Comparison of ENCODE assay signal across 9 mouse cellular contexts in the genomic region with DNA sequence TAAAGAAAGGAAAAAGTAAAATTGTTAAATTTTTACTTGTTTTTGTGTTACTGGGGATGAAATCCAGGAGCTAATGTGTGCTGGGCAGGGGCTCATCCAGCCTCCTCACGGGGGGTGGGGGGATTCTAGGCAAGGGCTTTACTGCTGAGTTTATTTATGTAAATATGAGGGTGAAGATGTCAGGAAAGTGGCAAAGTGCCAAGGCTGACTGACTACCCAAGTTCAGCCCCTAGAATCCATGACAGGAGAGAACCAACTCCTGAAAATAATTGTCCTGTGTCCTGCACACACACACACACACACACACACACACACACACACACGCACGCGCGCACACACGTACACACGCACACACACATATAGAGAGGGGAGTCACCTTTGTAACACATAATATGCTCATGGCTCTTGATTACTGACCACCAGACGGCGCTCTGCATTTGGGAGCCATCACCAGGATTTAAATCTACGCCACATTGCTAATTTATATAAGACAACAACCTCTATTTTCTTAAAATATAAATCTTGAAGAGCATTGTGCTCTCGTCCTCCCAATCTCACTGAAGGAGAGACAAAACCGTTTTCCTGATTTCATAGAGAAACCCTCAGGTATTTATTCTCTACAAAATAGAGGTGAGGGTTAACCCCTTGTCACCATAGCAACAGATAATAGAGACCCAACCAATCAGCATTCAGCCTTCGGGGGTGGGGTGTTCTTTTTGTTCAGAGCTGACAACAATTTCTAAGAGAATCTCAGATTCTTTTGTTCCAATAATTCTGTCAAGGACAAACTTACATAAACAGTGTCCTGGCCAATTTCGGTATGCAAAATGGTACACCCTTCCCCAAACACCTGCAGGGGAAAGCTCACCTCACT. TPM values are rescaled to one million over a fixed set of nuclear protein-coding genes. Genes with fewer than 3 reads are reported as not detected.
DNase-seq lines count a peak whose midpoint lies in the region; ATAC-seq lines count a peak whose summit lies in the region.
"Had no signal": no experiment of that assay in that cellular context is flagged by ENCODE, and none has a peak within 500 bp of the region (broad histone marks: within the 10 kb centered on the region; RNA-seq: fewer than 3 reads in every experiment).

No protein-coding gene starts in this region.

- H3K4me3 ChIP-seq in embryonic facial prominence, embryonic 11.5 days (ENCODE audit: low read depth, low read length) = no peak overlapping the region
- H3K4me3 ChIP-seq in midbrain, embryonic 14.5 days (replicated peaks; ENCODE audit: low read depth, low read length) = no peak overlapping the region

- no peak for ATAC-seq in embryonic facial prominence, embryonic 11.5 days (replicated peaks; ENCODE audit: insufficient number of reproducible peaks, low FRiP score, low TSS enrichment, low read depth)
- peak; percentile 70 for ATAC-seq in midbrain, embryonic 14.5 days (ENCODE audit: low FRiP score, low TSS enrichment)

- DNase-seq in embryo, embryonic 10 days (ENCODE audit: low spot score) = peak; percentile 72
- DNase-seq in embryo, embryonic 9.5 days (ENCODE audit: extremely low spot score) = no peak
- DNase-seq in spleen, postnatal 10 days (ENCODE audit: low spot score in 2 of 2) = peak; percentile 3 to 77
- no peak for DNase-seq in spleen, postnatal 4 days (ENCODE audit: low spot score in 2 of 2)
- DNase-seq in embryonic facial prominence, embryonic 11.5 days (ENCODE audit: low spot score) = peak; percentile 72
- peak; percentile 71 for DNase-seq in kidney, postnatal 14 days
- DNase-seq in midbrain, embryonic 14.5 days = peak; percentile 91
- DNase-seq in gastrocnemius, adult 18-20 months (ENCODE audit: low spot score) = no peak

- no peak overlapping the region for H3K27ac ChIP-seq in embryonic facial prominence, embryonic 11.5 days (replicated peaks; ENCODE audit: low read depth, low read length)
- peak overlapping the region; percentile 76 for H3K27ac ChIP-seq in midbrain, embryonic 14.5 days (replicated peaks; ENCODE audit: low read depth, low read length)

- no peaks in the 10 kb centered on the region for H3K4me1 ChIP-seq in embryonic facial prominence, embryonic 11.5 days (ENCODE audit: control insufficient read depth, insufficient read depth, low read length)
- peaks cover 16% of the 10 kb centered on the region for H3K4me1 ChIP-seq in midbrain, embryonic 14.5 days (ENCODE audit: control insufficient read depth, insufficient read depth, low read length)

- WGBS in embryonic facial prominence, embryonic 11.5 days = 40% methylated on average over 14 of the region's 14 CpGs
- WGBS in midbrain, embryonic 14.5 days = 31% methylated on average over 14 of the region's 14 CpGs

- no peaks in the 10 kb centered on the region for H3K27me3 ChIP-seq in embryonic facial prominence, embryonic 11.5 days (ENCODE audit: control insufficient read depth, insufficient read depth, low read length)
- H3K27me3 ChIP-seq in midbrain, embryonic 14.5 days (ENCODE audit: control insufficient read depth, insufficient read depth, low read length) = no peaks in the 10 kb centered on the region

- H3K36me3 ChIP-seq in embryonic facial prominence, embryonic 11.5 days (replicated peaks; ENCODE audit: control insufficient read depth, insufficient read depth, low read depth, low read length) = no peaks in the 10 kb centered on the region
- no peaks in the 10 kb centered on the region for H3K36me3 ChIP-seq in midbrain, embryonic 14.5 days (ENCODE audit: control insufficient read depth, insufficient read depth, low read length)

- no peak overlapping the region for H3K9ac ChIP-seq in embryonic facial prominence, embryonic 11.5 days (replicated peaks; ENCODE audit: low read length)
- H3K9ac ChIP-seq in midbrain, embryonic 14.5 days (replicated peaks; ENCODE audit: low read length) = no peak overlapping the region; the same call in 1 of the 2 replicates

- no peak overlapping the region for H3K4me2 ChIP-seq in embryonic facial prominence, embryonic 11.5 days (ENCODE audit: low read depth, low read length)
- peak overlapping the region; percentile 15 for H3K4me2 ChIP-seq in midbrain, embryonic 14.5 days (ENCODE audit: low read length)

- H3K9me3 ChIP-seq in embryonic facial prominence, embryonic 11.5 days (replicated peaks; ENCODE audit: control insufficient read depth, low read length) = no peaks in the 10 kb centered on the region
- no peaks in the 10 kb centered on the region for H3K9me3 ChIP-seq in midbrain, embryonic 14.5 days (ENCODE audit: control insufficient read depth, low read length)

RNA-seq across cellular contexts. Expression of gene Calm3, which starts 9.0 kb away (rescaled TPM):
- 227 and 237 TPM in 2 replicates for polyA plus RNA-seq in embryonic facial prominence, embryonic 11.5 days (2014; fragmentation: Nextera tagmentation; extraction: Ambion mirVana)
- polyA plus RNA-seq in midbrain, embryonic 14.5 days (2014; fragmentation: Nextera tagmentation; extraction: Ambion mirVana) = 494 and 652 TPM in 2 replicates
- 100 to 1,000 TPM; 334 to 349 TPM for total RNA-seq in gastrocnemius, adult 18-20 months (2021)

RNA-seq across cellular contexts. Expression of gene Pnmal2, which starts 11.5 kb away (rescaled TPM):
- polyA plus RNA-seq in embryonic facial prominence, embryonic 11.5 days (2014; fragmentation: Nextera tagmentation; extraction: Ambion mirVana) = 3.7 and 4.2 TPM in 2 replicates
- 115 and 116 TPM in 2 replicates for polyA plus RNA-seq in midbrain, embryonic 14.5 days (2014; fragmentation: Nextera tagmentation; extraction: Ambion mirVana)
- total RNA-seq in gastrocnemius, adult 18-20 months (2021) = under 1 TPM; 0.50 to 0.64 TPM

RNA-seq across cellular contexts. Expression of gene Pnmal1, which starts 26.5 kb away (rescaled TPM):
- 5.3 and 6.6 TPM in 2 replicates for polyA plus RNA-seq in embryonic facial prominence, embryonic 11.5 days (2014; fragmentation: Nextera tagmentation; extraction: Ambion mirVana)
- polyA plus RNA-seq in midbrain, embryonic 14.5 days (2014; fragmentation: Nextera tagmentation; extraction: Ambion mirVana) = 60.8 and 69.8 TPM in 2 replicates
- total RNA-seq in gastrocnemius, adult 18-20 months (2021) = not detected
- polyA plus RNA-seq: gonadal fat pad, adult 2 months had no signal

RNA-seq across cellular contexts. Expression of gene Ptgir, which starts 26.7 kb away (rescaled TPM):
- 0.87 and 1.1 TPM in 2 replicates for polyA plus RNA-seq in embryonic facial prominence, embryonic 11.5 days (2014; fragmentation: Nextera tagmentation; extraction: Ambion mirVana)
- 0.16 and 0.30 TPM in 2 replicates for polyA plus RNA-seq in midbrain, embryonic 14.5 days (2014; fragmentation: Nextera tagmentation; extraction: Ambion mirVana)
- 1 to 10 TPM in 1 of 2 experiments, under 1 TPM in 1; 0.39 to 2.2 TPM for total RNA-seq in gastrocnemius, adult 18-20 months (2021)

RNA-seq across cellular contexts. Expression of gene Gng8, which starts 41.4 kb away (rescaled TPM):
- 16.0 and 19.8 TPM in 2 replicates for polyA plus RNA-seq in embryonic facial prominence, embryonic 11.5 days (2014; fragmentation: Nextera tagmentation; extraction: Ambion mirVana)
- 11.7 and 17.2 TPM in 2 replicates for polyA plus RNA-seq in midbrain, embryonic 14.5 days (2014; fragmentation: Nextera tagmentation; extraction: Ambion mirVana)
- under 1 TPM; 0.37 to 0.71 TPM for total RNA-seq in gastrocnemius, adult 18-20 months (2021)

Comparison
In these comparisons a context has a peak if more than half of its experiments do, and no peak if none do; other contexts are left out.
1. DNase-seq: peak in embryo, embryonic 10 days (single experiment), spleen, postnatal 10 days (2 of 2), embryonic facial prominence, embryonic 11.5 days (single experiment), kidney, postnatal 14 days (single experiment) and midbrain, embryonic 14.5 days (single experiment); none in embryo, embryonic 9.5 days (single experiment), spleen, postnatal 4 days (0 of 2) and gastrocnemius, adult 18-20 months (single experiment).
2. RNA of gene Pnmal2, which starts 11.5 kb away (polyA plus RNA-seq): 115 to 116 TPM in midbrain, embryonic 14.5 days; 3.7 to 4.2 TPM in embryonic facial prominence, embryonic 11.5 days; every median in the first group is over 10 times any median in the second.